Mouse (Mus musculus) Patski (cell line): Measurements from ENCODE around the gene Zscan25. TPM values are rescaled to one million over a fixed set of nuclear protein-coding genes. Genes with fewer than 3 reads are reported as not detected.
"Not testable (repeated sequence)": the region's sequence is repeated elsewhere in the genome, so short reads cannot be mapped to it uniquely, and the experiment has no call there.

Source experiments
- ATAC-seq: fragments of 100-300 bp; one replicate; pipeline ENCODE4 v1.8.0; 2021
- CTCF ChIA-PET: fragments of 350-600 bp; sonication (Branson Sonifier 250); formaldehyde crosslinking; loops from one replicate; lab custom pipeline; 2022; ENCODE audit warnings: inconsistent platforms; lab: Charles Lee
- POLR2A ChIA-PET: fragments of 350-600 bp; sonication (Branson Sonifier 250); formaldehyde crosslinking; loops from one replicate; lab custom pipeline; 2022; ENCODE audit warnings: antibody characterized with exemption, inconsistent platforms; lab: Charles Lee
- DNase-seq: peaks from one replicate; pipeline ENCODE4 v3.0.0-alpha.2; 2011; ENCODE audit warnings: low read depth, low spot score
- H3K27me3 ChIP-seq: fragments of 371-371 bp; one replicate; pipeline ENCODE4 v1.5.1; 2021
- CTCF ChIP-seq: fragments of 100-300 bp; IDR thresholded peaks from one replicate; pipeline ENCODE4 v1.5.1; 2021
- in situ Hi-C: fragments of 300-500 bp; cut with MboI; formaldehyde crosslinking; loops from 3 replicates; pipeline ENCODE4 v1.11.1; 2018; ENCODE audit warnings: low pct_unique_long_range_greater_than_20kb, mixed read lengths
- polyA plus RNA-seq: library from polyadenylated mRNA; unstranded; gene quantifications from one replicate; pipeline ENCODE4 v1.2.3, GENCODE M21; 2021

The Zscan25 gene
- polyA plus RNA-seq, 1 experiment from 2014 or later, result 25.9 TPM

DNA sequence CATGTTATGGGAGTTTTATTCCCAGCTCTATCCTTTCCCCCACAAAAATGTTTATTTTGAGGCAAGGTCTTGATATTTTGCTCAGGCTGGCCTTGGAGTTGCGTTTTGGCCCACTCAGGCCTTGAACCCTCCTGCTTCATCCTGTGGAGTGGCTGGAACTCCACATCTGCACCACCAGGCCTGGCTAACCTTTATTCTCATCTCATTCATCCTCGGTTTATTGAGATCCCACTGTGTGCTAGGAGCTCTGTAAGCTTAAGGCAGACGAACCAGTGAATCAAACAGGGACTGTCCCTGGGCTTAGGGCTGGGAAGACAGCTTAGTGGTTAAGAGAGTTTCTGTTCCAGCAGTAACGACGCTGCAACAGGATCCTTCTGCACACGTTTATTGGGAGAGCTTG lies 12.1 kb downstream of the Zscan25 start:
- ChIA-PET CTCF (interaction anchor here (1.3 kb wide), 1 partner anchor 10 kb away, joined by 3 read pairs; no protein-coding TSS in a partner anchor), POLR2A (no interaction called here)
- in situ Hi-C loops, result no loop called here

DNA sequence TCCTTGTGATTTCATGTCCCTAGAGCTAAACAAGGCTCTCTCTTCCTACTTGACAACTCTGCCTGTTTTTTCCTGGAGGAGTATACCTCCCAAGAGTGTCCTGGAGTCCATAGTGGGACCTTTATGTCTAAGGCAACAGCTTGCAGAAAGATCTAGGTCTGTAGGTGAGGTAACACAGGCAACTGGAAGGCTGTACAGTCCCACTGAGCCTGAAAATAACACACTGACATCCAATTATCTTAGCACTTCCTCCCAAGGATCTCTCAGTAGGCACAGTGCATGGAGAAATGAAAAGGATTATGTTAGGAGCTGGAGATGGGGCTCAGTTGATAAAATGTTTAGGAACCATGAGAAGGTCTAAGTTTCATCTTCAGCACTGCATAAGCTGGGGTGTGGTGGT lies 20.2 kb downstream of the Zscan25 start:
- TF ChIP-seq CTCF, result no peak
- ATAC-seq, result no peak
- no peaks in the 10 kb centered on the region for H3K27me3 ChIP-seq
- POLR2A ChIA-PET, result no interaction called here
- DNase-seq, result no peak
- in situ Hi-C loops, result no loop called here
- CTCF ChIA-PET, result no interaction called here

More for the DNA sequence above, 12.1 kb downstream of the Zscan25 start:
- no peak for TF ChIP-seq CTCF
- H3K27me3 ChIP-seq, result no peaks in the 10 kb centered on the region
- ATAC-seq (no peak), DNase-seq (no peak)

DNA sequence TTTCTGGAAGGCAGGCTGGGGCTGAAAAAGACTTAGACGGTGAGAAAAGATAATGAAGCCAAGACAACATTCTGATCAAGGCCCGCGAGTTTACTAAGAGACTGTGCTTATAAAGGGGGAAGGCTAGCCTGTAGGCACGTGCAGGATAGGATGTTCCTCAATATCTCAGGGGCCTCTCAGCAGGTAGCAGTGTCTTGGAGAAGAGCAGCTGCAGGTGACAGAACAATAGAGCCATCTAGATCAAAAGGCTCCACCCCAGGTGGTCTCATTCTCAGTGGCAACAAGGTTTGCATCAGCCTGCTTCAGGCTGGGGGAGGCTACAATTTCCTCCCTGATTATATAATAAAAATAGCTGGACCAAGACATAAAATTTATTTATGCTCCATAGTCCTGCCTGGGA lies 21.5 kb downstream of the Zscan25 start:
- CTCF ChIA-PET, POLR2A ChIA-PET, ATAC-seq, H3K27me3 ChIP-seq, in situ Hi-C loops, DNase-seq: not testable (repeated sequence)

DNA sequence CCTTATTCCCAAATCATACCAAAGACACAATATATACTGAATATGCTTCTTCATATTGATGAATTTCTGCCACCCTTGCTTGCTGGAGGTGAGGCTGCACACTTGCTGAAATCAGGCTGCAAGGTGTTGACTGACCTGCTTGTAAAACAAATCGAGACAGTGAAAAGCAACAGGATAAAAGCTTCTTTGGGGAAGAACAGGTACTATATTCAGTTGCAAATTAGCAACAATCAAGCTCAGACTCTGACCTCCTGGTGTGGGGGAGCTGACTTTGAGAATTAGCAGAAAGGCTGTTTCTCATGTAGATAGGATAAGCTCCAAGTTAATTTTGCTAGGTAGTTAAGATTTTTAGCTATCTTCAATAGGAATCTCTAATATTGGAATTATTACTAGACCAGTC lies 22.1 kb downstream of the Zscan25 start:
- no peak for ATAC-seq
- H3K27me3 ChIP-seq, result no peaks in the 10 kb centered on the region
- POLR2A ChIA-PET, result no interaction called here
- no peak for DNase-seq
- CTCF ChIA-PET, result no interaction called here
- no peak for TF ChIP-seq CTCF
- in situ Hi-C loops, result no loop called here

DNA sequence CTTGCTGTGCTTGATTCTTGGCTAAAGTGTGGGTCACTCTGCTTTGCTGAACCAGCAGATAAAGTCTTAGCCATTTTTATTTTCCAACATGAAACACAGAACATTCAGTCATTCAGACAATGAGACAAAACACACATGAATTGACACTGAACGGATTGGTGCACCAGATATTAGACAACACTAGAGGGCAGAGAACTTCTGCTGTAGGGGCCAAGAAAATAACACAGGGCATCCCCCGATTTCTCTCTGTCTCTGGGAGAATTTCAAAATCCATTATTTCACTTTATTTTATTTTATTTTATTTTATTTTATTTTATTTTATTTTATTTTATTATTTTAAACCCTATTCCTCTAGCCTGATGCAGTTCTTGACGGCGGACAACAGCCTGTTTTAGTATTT lies 26.7 kb downstream of the Zscan25 start:
- POLR2A ChIA-PET, result not testable (repeated sequence)

DNA sequence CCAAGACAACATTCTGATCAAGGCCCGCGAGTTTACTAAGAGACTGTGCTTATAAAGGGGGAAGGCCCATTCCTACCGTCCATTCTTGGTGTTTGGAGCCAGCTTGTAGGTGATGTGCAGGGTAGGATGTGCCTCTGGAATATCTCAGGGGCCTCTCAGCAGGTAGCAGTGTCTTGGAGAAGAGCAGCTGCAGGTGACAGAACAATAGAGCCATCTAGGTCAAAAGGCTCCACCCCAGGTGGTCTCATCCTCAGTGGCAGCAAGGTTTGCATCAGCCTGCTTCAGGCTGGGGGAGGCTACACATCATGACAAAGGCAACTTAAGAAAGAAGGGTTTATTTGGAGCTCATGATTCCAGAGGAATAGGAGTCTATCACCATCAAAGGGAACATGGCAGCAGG lies 27.5 kb downstream of the Zscan25 start:
- DNase-seq, result not testable (repeated sequence)

More for the DNA sequence above, 26.7 kb downstream of the Zscan25 start:
- ATAC-seq, in situ Hi-C loops, H3K27me3 ChIP-seq, DNase-seq, CTCF ChIA-PET: not testable (repeated sequence)

DNA sequence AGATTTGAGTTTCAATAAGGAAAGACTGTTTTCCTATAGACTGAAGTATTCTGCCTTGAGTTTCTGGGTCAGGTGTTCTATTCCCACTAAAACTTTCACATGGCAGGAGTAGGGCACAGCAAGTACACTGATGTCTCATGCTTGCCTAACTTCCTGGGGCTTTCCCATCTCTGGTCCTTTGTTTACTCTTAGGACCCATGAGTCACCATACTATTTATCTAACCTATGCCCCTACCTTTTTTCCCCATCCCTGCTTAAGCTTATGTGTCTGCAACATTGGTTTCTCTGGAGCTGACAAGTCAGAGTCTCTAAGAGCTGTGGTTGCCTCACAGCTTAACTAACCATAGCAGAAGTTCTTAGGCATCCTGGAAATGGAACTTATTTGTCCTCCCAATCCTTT lies 33.5 kb downstream of the Zscan25 start:
- no peak for ATAC-seq
- no peak for DNase-seq
- in situ Hi-C loops, result no loop called here
- no peak for TF ChIP-seq CTCF
- CTCF ChIA-PET, result no interaction called here
- H3K27me3 ChIP-seq, result no peaks in the 10 kb centered on the region
- POLR2A ChIA-PET, result no interaction called here

More for the DNA sequence above, 27.5 kb downstream of the Zscan25 start:
- in situ Hi-C loops, CTCF ChIA-PET, ATAC-seq, POLR2A ChIA-PET, H3K27me3 ChIP-seq: not testable (repeated sequence)

DNA sequence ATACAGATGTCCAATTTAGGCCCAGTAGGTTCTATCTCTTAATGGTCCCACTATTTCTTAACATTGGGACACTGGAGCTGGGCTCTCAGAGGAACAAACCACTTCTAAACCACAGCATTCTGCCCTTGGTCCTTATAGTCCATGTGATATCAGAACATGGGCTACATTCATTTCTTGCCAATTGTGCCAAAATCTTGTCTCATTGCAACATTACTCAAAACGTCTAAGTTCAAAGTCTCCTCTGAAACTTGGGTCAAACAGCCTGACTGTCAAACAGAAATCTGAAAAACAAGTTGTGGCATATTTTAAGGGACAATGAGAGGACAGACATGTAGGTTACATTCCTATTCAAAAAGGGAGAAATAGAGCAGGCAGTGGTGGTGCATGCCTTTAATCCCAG lies 36.8 kb downstream of the Zscan25 start:
- POLR2A ChIA-PET, result no interaction called here
- no peak for ATAC-seq
- TF ChIP-seq CTCF, result no peak

DNA sequence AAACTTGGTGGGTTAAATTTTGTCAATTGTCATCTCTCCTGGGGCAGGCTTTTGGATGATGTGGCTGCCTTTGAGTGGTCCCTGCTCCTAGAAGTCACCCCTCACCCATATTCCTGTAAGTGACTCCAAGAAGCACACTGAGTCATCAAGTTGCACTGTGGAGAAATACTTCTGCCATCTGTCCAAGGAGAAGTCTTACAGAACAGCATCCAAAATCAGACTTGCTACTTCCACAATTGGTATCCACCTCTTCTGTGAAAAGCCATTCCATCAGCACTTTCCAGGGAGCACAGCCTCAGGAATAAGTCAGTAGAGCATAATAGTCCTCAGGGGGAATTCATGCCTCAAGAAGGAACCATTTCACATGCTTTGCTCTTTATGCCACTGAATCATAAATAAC lies 58.5 kb downstream of the Zscan25 start:
- in situ Hi-C loops, CTCF ChIA-PET, POLR2A ChIA-PET, ATAC-seq, H3K27me3 ChIP-seq, DNase-seq: not testable (repeated sequence)

More for the DNA sequence above, 36.8 kb downstream of the Zscan25 start:
- no peaks in the 10 kb centered on the region for H3K27me3 ChIP-seq
- in situ Hi-C loops, result no loop called here
- DNase-seq, result no peak
- CTCF ChIA-PET, result no interaction called here

Other genes with a start within 250 kb of the Zscan25 start
- gene Gm4871, start 247.7 kb upstream of the Zscan25 start, polyA plus RNA-seq, result not detected
- gene 1700018F24Rik, start 237.5 kb upstream of the Zscan25 start, polyA plus RNA-seq, result not detected
- 164 TPM for gene Arpc1a, start 196.7 kb upstream of the Zscan25 start, polyA plus RNA-seq
- gene Kpna7, start 196.5 kb upstream of the Zscan25 start, polyA plus RNA-seq, result 0.21 TPM
- gene Arpc1b, start 166.3 kb upstream of the Zscan25 start, polyA plus RNA-seq, result 707 TPM
- gene Pdap1, start 140.3 kb upstream of the Zscan25 start, polyA plus RNA-seq, result 188 TPM
- gene Bud31, start 140.1 kb upstream of the Zscan25 start, polyA plus RNA-seq, result 170 TPM
- gene Ptcd1, start 113.4 kb upstream of the Zscan25 start, polyA plus RNA-seq, result 16.9 TPM
- 33.9 TPM for gene Cpsf4, start 113.3 kb upstream of the Zscan25 start, polyA plus RNA-seq
- 581 TPM for gene Atp5j2, start 88.4 kb upstream of the Zscan25 start, polyA plus RNA-seq
- gene Zkscan14, start 78.6 kb upstream of the Zscan25 start, polyA plus RNA-seq, result 11.6 TPM
- gene Zkscan5, start 75.9 kb upstream of the Zscan25 start, polyA plus RNA-seq, result 14.0 TPM
- gene Zfp655, start 48.8 kb upstream of the Zscan25 start, polyA plus RNA-seq, result 52.8 TPM
- not detected for gene Cyp3a57, start 64.8 kb downstream of the Zscan25 start, polyA plus RNA-seq
- gene Cyp3a16, start 189.2 kb downstream of the Zscan25 start, polyA plus RNA-seq, result not detected